Mouse (Mus musculus) G1E (cell line): ENCODE measurements around the gene Amotl2. TPM values are rescaled to one million over a fixed set of nuclear protein-coding genes. Genes with fewer than 3 reads are reported as not detected.

Experiments
- ATAC-seq: 2 replicates; pipeline ENCODE4 v1.8.0; 2016; ENCODE audit warnings: mild to moderate bottlenecking; ENCODE audit not compliant: insufficient number of reproducible peaks, poor library complexity, low FRiP score, severe bottlenecking; ENCODE audit errors: extremely low read depth
- DNase-seq: peaks from one replicate; pipeline ENCODE4 v3.0.0; 2012; ENCODE audit warnings: low spot score
- H3K27me3 ChIP-seq: 2 replicates; pipeline ENCODE4 v1.6.1; 2012; ENCODE audit warnings: mild to moderate bottlenecking, low read length, inconsistent platforms; ENCODE audit not compliant: insufficient read depth
- H3K36me3 ChIP-seq: replicated peaks from 2 replicates; pipeline ENCODE3; 2012; ENCODE audit warnings: mild to moderate bottlenecking, inconsistent platforms
- H3K4me1 ChIP-seq: 2 replicates; pipeline ENCODE4 v1.6.1; 2012; ENCODE audit warnings: low read depth, low read length, inconsistent platforms, mixed read lengths; ENCODE audit not compliant: insufficient read depth
- H3K4me3 ChIP-seq: 2 replicates; pipeline ENCODE4 v1.5.1; 2012; ENCODE audit warnings: low read depth, mild to moderate bottlenecking, inconsistent platforms, low read length, moderate library complexity, mixed read lengths
- H3K9me3 ChIP-seq: replicated peaks from 2 replicates; pipeline ENCODE4 v1.6.1; 2012; ENCODE audit warnings: inconsistent platforms
- CTCF ChIP-seq: IDR thresholded peaks from 2 replicates; pipeline ENCODE4 v1.5.1; 2012; ENCODE audit warnings: low read depth, low read length, inconsistent platforms, mixed read lengths
- GATA1 ChIP-seq: IDR thresholded peaks from 2 replicates; pipeline ENCODE4 v1.6.1; 2012; ENCODE audit warnings: borderline replicate concordance, low read length, inconsistent platforms, mixed read lengths
- GATA2 ChIP-seq: IDR thresholded peaks from 2 replicates; pipeline ENCODE4 v1.6.1; 2012; ENCODE audit warnings: low read depth, low read length, inconsistent platforms, borderline replicate concordance
- POLR2AphosphoS5 ChIP-seq: IDR thresholded peaks from 2 replicates; pipeline ENCODE4 v1.6.1; 2012; ENCODE audit warnings: low read depth, low read length, inconsistent platforms; ENCODE audit not compliant: insufficient replicate concordance
- TAL1 ChIP-seq: conservative IDR thresholded peaks from 2 replicates; pipeline ENCODE4 v1.6.1; 2012; ENCODE audit warnings: low read depth, low read length, inconsistent platforms, mixed read lengths
- polyA plus RNA-seq: library from polyadenylated mRNA; stranded (reverse); fragments of >175 nt; gene quantifications from 2 replicates; pipeline ENCODE4 v1.2.3, GENCODE M21; 2012
- total RNA-seq, 2 experiments: library from RNA; stranded (forward) in 1 of 2; stranded (reverse) in 1 of 2; fragments of 200-1000 nt in 1 of 2; fragments of >200 nt in 1 of 2; fragmentation: Nextera tagmentation in 1 of 2; gene quantifications; 2 replicates each; pipeline ENCODE4 v1.2.3; 2014 to 2017

The Amotl2 gene
- total and polyA plus RNA-seq, 3 experiments, result 1.4 TPM; not detected in 2

DNA sequence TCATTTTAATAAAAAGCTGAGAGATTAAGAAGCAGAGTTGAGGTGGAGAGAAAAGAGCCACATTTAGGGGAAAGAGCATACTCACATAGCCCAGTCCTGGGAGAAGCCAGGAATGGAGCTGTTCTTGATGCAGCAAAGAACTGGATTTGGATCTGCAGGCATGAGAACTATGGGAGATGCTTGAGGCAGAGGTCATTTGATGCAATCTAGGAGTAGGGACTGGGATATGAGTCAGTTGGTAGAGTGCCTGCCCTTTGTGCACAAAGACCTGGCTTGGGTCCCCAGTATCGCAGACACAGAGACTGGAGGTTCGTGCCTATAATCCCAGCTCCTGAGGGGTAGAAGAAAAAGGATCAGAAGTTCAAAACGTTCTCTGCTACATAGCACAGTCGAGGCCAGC is 38.7 kb downstream of the Amotl2 start:
- Histone ChIP-seq H3K36me3 (no peaks in the 10 kb centered on the region), H3K4me3 (no peak overlapping the region), H3K4me1 (no peaks in the 10 kb centered on the region), H3K27me3 (0 out of 2 replicates have a peak, but pooled peaks cover 3% of the 10 kb centered on the region), H3K9me3 (no peaks in the 10 kb centered on the region)
- no peak for ATAC-seq
- DNase-seq, result no peak
- TF ChIP-seq POLR2AphosphoS5 (no peak), GATA2 (no peak), TAL1 (no peak), GATA1 (no peak), CTCF (no peak)

DNA sequence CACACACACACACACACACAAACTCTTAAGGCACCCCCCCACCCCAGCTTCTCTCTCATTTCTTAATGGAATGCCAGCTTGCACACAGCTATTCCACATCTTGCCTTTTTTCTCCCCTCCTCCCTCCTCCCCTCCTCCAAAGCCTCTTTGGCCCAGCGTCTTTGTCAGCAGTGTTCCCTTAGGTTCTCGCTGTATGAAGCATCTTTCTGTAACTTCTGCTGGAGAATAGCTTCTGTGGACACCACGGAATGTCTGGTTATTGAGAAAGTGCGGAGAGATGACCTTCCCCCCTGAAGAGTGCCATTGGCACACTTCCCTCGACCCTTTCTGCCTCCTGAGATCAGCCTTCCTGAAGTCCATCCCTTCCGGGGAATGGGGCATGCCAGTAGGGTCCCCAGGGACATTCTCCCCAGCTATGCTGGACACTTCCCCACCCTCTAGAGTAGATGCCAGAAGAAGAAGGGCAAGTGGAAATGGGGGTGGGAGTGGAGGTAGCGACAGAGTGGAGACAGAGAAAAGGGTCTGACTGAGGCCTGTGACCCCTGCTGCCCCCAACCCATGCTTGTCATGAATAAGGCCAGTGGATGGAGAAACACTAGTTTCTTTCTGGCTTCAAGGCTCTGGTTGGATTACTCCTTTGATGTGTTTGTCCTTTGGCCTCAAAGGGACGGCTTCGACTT is 39.3 kb downstream of the Amotl2 start:
- no peaks in the 10 kb centered on the region for H3K9me3 ChIP-seq
- DNase-seq (no peak), ATAC-seq (no peak)
- 0 out of 2 replicates have a peak, but pooled peaks cover 3% of the 10 kb centered on the region for H3K27me3 ChIP-seq
- no peaks in the 10 kb centered on the region for H3K36me3 ChIP-seq
- H3K4me1 ChIP-seq, result no peaks in the 10 kb centered on the region
- TF ChIP-seq GATA1, result no peak
- TF ChIP-seq POLR2AphosphoS5, result no peak
- TF ChIP-seq GATA2, result no peak
- no peak for TF ChIP-seq CTCF
- TF ChIP-seq TAL1, result no peak
- no peak overlapping the region for H3K4me3 ChIP-seq

DNA sequence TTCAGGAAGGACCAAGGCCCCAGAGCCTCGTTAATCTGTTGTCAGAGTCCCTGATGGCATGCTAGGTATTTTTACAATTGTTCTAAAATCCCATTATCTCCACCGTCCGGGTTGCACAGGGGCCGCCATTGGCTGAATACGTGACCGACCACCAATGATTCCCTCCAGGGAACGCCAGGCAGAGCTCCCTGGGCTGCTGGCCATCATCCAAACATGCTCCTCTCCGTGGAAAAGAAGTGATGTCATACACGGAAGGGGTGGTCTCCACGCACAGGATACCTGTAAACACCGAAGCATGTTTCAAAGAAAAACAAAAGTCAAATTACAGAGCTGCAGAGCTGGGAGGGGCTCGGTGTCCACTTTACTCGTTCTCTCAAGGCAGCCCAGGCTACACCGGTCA is 39.9 kb downstream of the Amotl2 start:
- TF ChIP-seq CTCF, result no peak
- TF ChIP-seq GATA1, result no peak
- TF ChIP-seq GATA2, result no peak
- no peak for TF ChIP-seq POLR2AphosphoS5
- Histone ChIP-seq H3K36me3 (no peaks in the 10 kb centered on the region), H3K9me3 (no peaks in the 10 kb centered on the region), H3K4me1 (no peaks in the 10 kb centered on the region), H3K27me3 (0 out of 2 replicates have a peak, but pooled peaks cover 3% of the 10 kb centered on the region), H3K4me3 (no peak overlapping the region)
- DNase-seq (no peak), ATAC-seq (no peak)

DNA sequence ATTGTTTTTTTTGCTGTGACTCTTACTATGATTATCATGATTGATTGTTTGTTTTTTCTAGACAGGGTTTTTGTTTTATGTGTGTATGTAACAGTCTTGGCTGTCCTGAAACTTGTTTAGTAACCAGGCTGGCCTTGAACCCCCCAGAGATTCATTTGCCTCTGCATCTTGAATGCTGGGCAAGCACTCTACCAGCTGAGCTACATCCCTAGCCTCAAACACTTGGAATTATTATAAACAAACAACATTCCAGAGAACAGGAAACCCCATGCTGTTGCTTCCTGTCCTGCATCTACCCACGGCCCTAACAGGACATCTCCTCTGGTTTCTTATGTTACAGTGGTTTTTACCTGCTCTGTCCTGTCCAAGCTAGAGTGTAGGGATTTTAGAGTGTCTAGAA is 42.4 kb downstream of the Amotl2 start:
- TF ChIP-seq TAL1, result no peak
- no peak for TF ChIP-seq CTCF
- no peak for TF ChIP-seq POLR2AphosphoS5
- TF ChIP-seq GATA1, result no peak
- TF ChIP-seq GATA2, result no peak
- no peaks in the 10 kb centered on the region for H3K9me3 ChIP-seq
- no peak for ATAC-seq
- no peaks in the 10 kb centered on the region for H3K4me1 ChIP-seq
- no peak for DNase-seq
- no peaks in the 10 kb centered on the region for H3K36me3 ChIP-seq
- peaks cover 3% of the 10 kb centered on the region; the same call in 1 of the 2 replicates for H3K27me3 ChIP-seq
- H3K4me3 ChIP-seq, result no peak overlapping the region

DNA sequence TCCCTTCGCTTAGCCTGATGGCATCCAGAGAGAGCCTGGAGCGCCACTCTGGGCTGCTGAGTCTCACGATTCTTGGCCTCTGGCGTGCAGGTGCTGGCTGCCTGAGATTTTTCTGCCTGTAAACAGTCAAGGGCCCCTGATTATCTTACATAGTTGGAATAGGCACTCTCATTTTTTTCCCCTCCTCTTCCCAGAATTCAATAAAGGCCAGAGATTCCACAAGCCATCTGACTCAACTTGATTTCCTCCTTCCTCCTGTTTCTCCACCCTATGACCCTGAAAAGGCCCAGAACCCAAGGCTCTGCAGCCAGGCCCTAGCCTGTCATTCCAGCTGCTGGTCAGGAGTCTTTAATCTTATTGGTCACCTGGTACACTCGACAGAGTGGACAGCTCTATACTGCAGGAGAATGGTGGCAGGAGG is 43.1 kb downstream of the Amotl2 start:
- Histone ChIP-seq H3K27me3 (peaks cover 3% of the 10 kb centered on the region; the same call in 1 of the 2 replicates), H3K4me3 (no peak overlapping the region), H3K9me3 (no peaks in the 10 kb centered on the region), H3K36me3 (no peaks in the 10 kb centered on the region), H3K4me1 (no peaks in the 10 kb centered on the region)
- TF ChIP-seq POLR2AphosphoS5 (no peak), TAL1 (no peak), GATA2 (no peak), CTCF (no peak), GATA1 (no peak)
- no peak for ATAC-seq
- DNase-seq, result no peak

DNA sequence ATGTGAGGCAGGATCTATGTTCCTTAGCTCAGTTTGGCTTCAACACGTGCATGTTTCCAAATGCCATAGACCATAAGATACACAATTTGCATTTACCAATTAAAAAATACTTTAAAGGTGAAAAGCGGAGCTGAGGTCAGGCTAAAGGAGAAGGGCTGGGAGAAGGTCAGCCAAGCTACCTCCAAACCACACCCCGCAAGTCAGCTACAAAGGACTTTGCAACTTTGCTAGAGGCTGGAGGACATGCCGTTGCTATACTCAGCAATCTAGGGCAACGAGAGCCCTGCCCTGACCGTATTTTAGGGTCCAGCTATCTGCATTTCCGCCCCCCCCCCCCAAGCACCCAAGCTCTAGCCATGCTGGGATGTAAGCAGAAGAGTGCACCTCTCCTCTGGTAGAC is 45.1 kb downstream of the Amotl2 start:
- Histone ChIP-seq H3K36me3 (no peaks in the 10 kb centered on the region), H3K4me3 (no peak overlapping the region), H3K4me1 (no peaks in the 10 kb centered on the region), H3K9me3 (no peaks in the 10 kb centered on the region), H3K27me3 (peaks cover 3% of the 10 kb centered on the region; the same call in 1 of the 2 replicates)
- TF ChIP-seq GATA1, result no peak
- no peak for TF ChIP-seq CTCF
- ATAC-seq (no peak), DNase-seq (no peak)
